Mouse (Mus musculus): ENCODE results near the gene Clcn2. TPM values are rescaled to one million over a fixed set of nuclear protein-coding genes. Genes with fewer than 3 reads are reported as not detected.

The Clcn2 gene
- polyA plus RNA-seq, 1 experiment: 4.4 TPM

GRCm38 (mm10) chr16:20690774-20691173, 26.8 kb downstream of the Clcn2 start:
- Histone ChIP-seq H3K4me3 (no peak overlapping the region), H3ac (ENCODE audit: control insufficient read depth, insufficient read length) (no peak overlapping the region), H3K27me3 (ENCODE audit: control insufficient read depth, insufficient read depth, insufficient read length) (no peaks in the 10 kb centered on the region), H3K79me2 (ENCODE audit: control insufficient read depth, insufficient read depth) (no peaks in the 10 kb centered on the region), H3K36me3 (ENCODE audit: control insufficient read depth, insufficient read depth) (peaks cover 55% of the 10 kb centered on the region), H3K4me2 (ENCODE audit: low read depth) (no peak overlapping the region)
- no peak for TF ChIP-seq MYOD1 (IDR thresholded peaks at IDR 0.05; ENCODE audit: control insufficient read depth in 1 of 3, insufficient read length in 2 of 3, low read depth in 2 of 3)
- TF ChIP-seq REST (IDR thresholded peaks at IDR 0.05; ENCODE audit: insufficient read depth, insufficient read length): no peak
- TF ChIP-seq POLR2AphosphoS2 (IDR thresholded peaks at IDR 0.05; ENCODE audit: insufficient read length, low read depth): no peak
- no peak for TF ChIP-seq USF1 (IDR thresholded peaks at IDR 0.05; ENCODE audit: low read depth)
- TF ChIP-seq SRF (IDR thresholded peaks at IDR 0.05; ENCODE audit: control insufficient read depth, insufficient read length, low read depth): no peak
- TF ChIP-seq TCF3 (IDR thresholded peaks at IDR 0.05; ENCODE audit: insufficient read length, low read depth): no peak
- no peak for TF ChIP-seq TCF12 (IDR thresholded peaks at IDR 0.05; ENCODE audit: insufficient read depth, poor library complexity, severe bottlenecking)
- TF ChIP-seq POLR2A (IDR thresholded peaks at IDR 0.05; ENCODE audit: insufficient read length, low read depth): no peak
- no peak for TF ChIP-seq MAX (IDR thresholded peaks at IDR 0.05; ENCODE audit: low read depth)
- TF ChIP-seq CEBPB (IDR thresholded peaks at IDR 0.05; ENCODE audit: insufficient read depth, poor library complexity, severe bottlenecking): no peak
- TF ChIP-seq MYOG (IDR thresholded peaks at IDR 0.05; ENCODE audit: control insufficient read depth in 1 of 3, insufficient read depth in 1 of 3, insufficient read length in 2 of 3, low read depth in 2 of 3): no peak
- no peak for TF ChIP-seq E2F4 (IDR thresholded peaks at IDR 0.05; ENCODE audit: insufficient read depth)

GRCm38 (mm10) chr16:20677974-20678675, 39.4 kb downstream of the Clcn2 start:
- H3K4me3 ChIP-seq: no peak overlapping the region
- peak overlapping the region; percentile 4 for H3K4me2 ChIP-seq (ENCODE audit: low read depth)
- no peak for TF ChIP-seq E2F4 (IDR thresholded peaks at IDR 0.05; ENCODE audit: insufficient read depth)
- TF ChIP-seq REST (IDR thresholded peaks at IDR 0.05; ENCODE audit: insufficient read depth, insufficient read length): no peak
- TF ChIP-seq SRF (IDR thresholded peaks at IDR 0.05; ENCODE audit: control insufficient read depth, insufficient read length, low read depth): no peak
- TF ChIP-seq TCF12 (IDR thresholded peaks at IDR 0.05; ENCODE audit: insufficient read depth, poor library complexity, severe bottlenecking): no peak
- TF ChIP-seq MYOG (IDR thresholded peaks at IDR 0.05; ENCODE audit: control insufficient read depth in 1 of 3, insufficient read depth in 1 of 3, insufficient read length in 2 of 3, low read depth in 2 of 3): no peak
- H3K36me3 ChIP-seq (ENCODE audit: control insufficient read depth, insufficient read depth): peaks cover 54% of the 10 kb centered on the region
- no peaks in the 10 kb centered on the region for H3K27me3 ChIP-seq (ENCODE audit: control insufficient read depth, insufficient read depth, insufficient read length)
- peaks cover 55% of the 10 kb centered on the region for H3K79me2 ChIP-seq (ENCODE audit: control insufficient read depth, insufficient read depth)
- H3ac ChIP-seq (ENCODE audit: control insufficient read depth, insufficient read length): no peak overlapping the region

- H3K79me2 ChIP-seq (ENCODE audit: control insufficient read depth, insufficient read depth): peaks cover 56% of the 10 kb centered on the region
- H3K4me2 ChIP-seq (ENCODE audit: low read depth): peak overlapping the region; percentile 4
- TF ChIP-seq MYOD1 (IDR thresholded peaks at IDR 0.05; ENCODE audit: control insufficient read depth in 1 of 3, insufficient read length in 2 of 3, low read depth in 2 of 3): no peak
- no peak for TF ChIP-seq MYOG (IDR thresholded peaks at IDR 0.05; ENCODE audit: control insufficient read depth in 1 of 3, insufficient read depth in 1 of 3, insufficient read length in 2 of 3, low read depth in 2 of 3)
- TF ChIP-seq USF1 (IDR thresholded peaks at IDR 0.05; ENCODE audit: low read depth): no peak
- TF ChIP-seq MAX (IDR thresholded peaks at IDR 0.05; ENCODE audit: low read depth): no peak
- no peak for TF ChIP-seq TCF3 (IDR thresholded peaks at IDR 0.05; ENCODE audit: insufficient read length, low read depth)
- no peak for TF ChIP-seq SRF (IDR thresholded peaks at IDR 0.05; ENCODE audit: control insufficient read depth, insufficient read length, low read depth)
- TF ChIP-seq POLR2A (IDR thresholded peaks at IDR 0.05; ENCODE audit: insufficient read length, low read depth): no peak
- no peak for TF ChIP-seq CEBPB (IDR thresholded peaks at IDR 0.05; ENCODE audit: insufficient read depth, poor library complexity, severe bottlenecking)
- TF ChIP-seq E2F4 (IDR thresholded peaks at IDR 0.05; ENCODE audit: insufficient read depth): no peak
- TF ChIP-seq REST (IDR thresholded peaks at IDR 0.05; ENCODE audit: insufficient read depth, insufficient read length): no peak
- TF ChIP-seq TCF12 (IDR thresholded peaks at IDR 0.05; ENCODE audit: insufficient read depth, poor library complexity, severe bottlenecking): no peak
- TF ChIP-seq POLR2AphosphoS2 (IDR thresholded peaks at IDR 0.05; ENCODE audit: insufficient read length, low read depth): no peak
- no peak overlapping the region for H3ac ChIP-seq (ENCODE audit: control insufficient read depth, insufficient read length)
- H3K4me3 ChIP-seq: no peak overlapping the region
- no peaks in the 10 kb centered on the region for H3K27me3 ChIP-seq (ENCODE audit: control insufficient read depth, insufficient read depth, insufficient read length)
- peaks cover 46% of the 10 kb centered on the region for H3K36me3 ChIP-seq (ENCODE audit: control insufficient read depth, insufficient read depth)
Observed at GRCm38 (mm10) chr16:20677380-20677779, 40.2 kb downstream of the Clcn2 start.

- Histone ChIP-seq H3ac (ENCODE audit: control insufficient read depth, insufficient read length) (no peak overlapping the region), H3K4me3 (no peak overlapping the region), H3K79me2 (ENCODE audit: control insufficient read depth, insufficient read depth) (peaks cover 56% of the 10 kb centered on the region)
Observed at GRCm38 (mm10) chr16:20676702-20677101, 40.8 kb downstream of the Clcn2 start.

More at GRCm38 (mm10) chr16:20676702-20677101, 40.8 kb downstream of the Clcn2 start:
- Histone ChIP-seq H3K27me3 (ENCODE audit: control insufficient read depth, insufficient read depth, insufficient read length) (no peaks in the 10 kb centered on the region), H3K36me3 (ENCODE audit: control insufficient read depth, insufficient read depth) (peaks cover 39% of the 10 kb centered on the region), H3K4me2 (ENCODE audit: low read depth) (no peak overlapping the region)
- TF ChIP-seq POLR2AphosphoS2 (IDR thresholded peaks at IDR 0.05; ENCODE audit: insufficient read length, low read depth): no peak
- no peak for TF ChIP-seq MAX (IDR thresholded peaks at IDR 0.05; ENCODE audit: low read depth)
- TF ChIP-seq E2F4 (IDR thresholded peaks at IDR 0.05; ENCODE audit: insufficient read depth): no peak
- TF ChIP-seq SRF (IDR thresholded peaks at IDR 0.05; ENCODE audit: control insufficient read depth, insufficient read length, low read depth): no peak
- no peak for TF ChIP-seq MYOG (IDR thresholded peaks at IDR 0.05; ENCODE audit: control insufficient read depth in 1 of 3, insufficient read depth in 1 of 3, insufficient read length in 2 of 3, low read depth in 2 of 3)
- TF ChIP-seq TCF3 (IDR thresholded peaks at IDR 0.05; ENCODE audit: insufficient read length, low read depth): no peak
- TF ChIP-seq TCF12 (IDR thresholded peaks at IDR 0.05; ENCODE audit: insufficient read depth, poor library complexity, severe bottlenecking): no peak
- no peak for TF ChIP-seq CEBPB (IDR thresholded peaks at IDR 0.05; ENCODE audit: insufficient read depth, poor library complexity, severe bottlenecking)
- TF ChIP-seq USF1 (IDR thresholded peaks at IDR 0.05; ENCODE audit: low read depth): no peak
- no peak for TF ChIP-seq MYOD1 (IDR thresholded peaks at IDR 0.05; ENCODE audit: control insufficient read depth in 1 of 3, insufficient read length in 2 of 3, low read depth in 2 of 3)
- no peak for TF ChIP-seq POLR2A (IDR thresholded peaks at IDR 0.05; ENCODE audit: insufficient read length, low read depth)
